ENCODE assay signal across 22 mouse cellular contexts in genomic region chr3:58650328-58650727, GRCm38 (mm10). TPM values are rescaled to one million over a fixed set of nuclear protein-coding genes. Genes with fewer than 3 reads are reported as not detected.
"Had no signal": no experiment of that assay in that cellular context is flagged by ENCODE, and none has a peak within 500 bp of the region (broad histone marks: within the 10 kb centered on the region; RNA-seq: fewer than 3 reads in every experiment).

No protein-coding gene starts in this region.

- H3K9me3 ChIP-seq: lung, embryonic 15.5 days; midbrain, embryonic 13.5 days; midbrain, embryonic 15.5 days; neural tube, embryonic 12.5 days had no signal

- H3K27ac ChIP-seq: lung, embryonic 15.5 days; macrophage; midbrain, embryonic 13.5 days; midbrain, embryonic 15.5 days; neural tube, embryonic 12.5 days had no signal

- ATAC-seq: lung, postnatal 0 days; midbrain, embryonic 13.5 days; midbrain, embryonic 15.5 days had no signal

- H3K4me1 ChIP-seq: lung, embryonic 15.5 days; midbrain, embryonic 13.5 days; midbrain, embryonic 15.5 days; neural tube, embryonic 12.5 days had no signal

- H3K27me3 ChIP-seq: lung, embryonic 15.5 days; midbrain, embryonic 13.5 days; midbrain, embryonic 15.5 days; neural tube, embryonic 12.5 days had no signal

- H3K4me2 ChIP-seq: lung, embryonic 15.5 days; midbrain, embryonic 11.5 days; midbrain, embryonic 13.5 days; midbrain, embryonic 15.5 days; neural tube, embryonic 12.5 days had no signal

- DNase-seq: lung, adult 2 months; lung, postnatal 14 days; lung, postnatal 36 days; right cerebral cortex, postnatal 14 days; spleen, adult 18-20 months; thymus, adult 2 months; thymus, postnatal 25 days; thymus, postnatal 4 days had no signal

- H3K36me3 ChIP-seq: lung, embryonic 15.5 days; midbrain, embryonic 13.5 days; midbrain, embryonic 15.5 days; neural tube, embryonic 12.5 days had no signal

- H3K9ac ChIP-seq: lung, embryonic 15.5 days; midbrain, embryonic 13.5 days; midbrain, embryonic 15.5 days; neural tube, embryonic 12.5 days had no signal

- H3K4me3 ChIP-seq: lung, embryonic 15.5 days; midbrain, embryonic 13.5 days; midbrain, embryonic 15.5 days; neural tube, embryonic 12.5 days had no signal

RNA-seq across cellular contexts. Expression of gene Erich6, which starts 13.3 kb away (rescaled TPM):
- total RNA-seq: liver, adult 2 months; megakaryocyte, adult 5-6 weeks; monocyte, adult 5-6 weeks; neutrophil, adult 5-6 weeks had no signal
- polyA plus RNA-seq: liver, adult 2 months; liver, embryonic 16.5 days; lung, embryonic 15.5 days; lung, postnatal 0 days; macrophage; small intestine, adult 2 months; stomach, embryonic 14.5 days; thymus, adult 2 months had no signal
